22 mouse cellular contexts compared by ENCODE assay signal in the genomic region with DNA sequence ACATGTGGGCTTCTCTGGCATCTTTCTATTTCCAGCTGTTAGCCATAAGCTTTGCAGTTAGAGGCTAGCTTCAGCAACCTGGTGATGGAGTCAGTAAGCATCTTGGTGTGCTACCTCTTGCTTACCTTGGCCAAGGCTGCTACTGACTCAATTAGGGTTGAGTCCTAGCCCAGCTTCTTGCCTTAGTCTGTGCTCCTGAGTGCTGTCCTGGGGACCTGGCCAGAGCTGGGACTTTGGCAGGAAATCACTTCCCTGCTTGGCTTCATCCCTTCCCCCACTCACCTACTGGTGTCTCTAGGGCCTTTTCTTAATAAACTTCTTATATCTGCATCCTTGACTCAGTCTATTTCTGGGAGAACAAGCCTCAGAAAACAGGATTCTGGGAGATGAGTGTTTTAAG. TPM values are rescaled to one million over a fixed set of nuclear protein-coding genes. Genes with fewer than 3 reads are reported as not detected.
DNase-seq lines count a peak whose midpoint lies in the region; ATAC-seq and TF ChIP-seq lines count a peak whose summit lies in the region.
"Had no signal": no experiment of that assay in that cellular context is flagged by ENCODE, and none has a peak within 500 bp of the region (broad histone marks: within the 10 kb centered on the region; RNA-seq: fewer than 3 reads in every experiment).

No protein-coding gene starts in this region.

- peak overlapping the region; percentile 91 for H3K27ac ChIP-seq in cerebellum, adult 2 months (ENCODE audit: insufficient read depth, low read length)
- H3K27ac ChIP-seq: embryonic facial prominence, embryonic 10.5 days; heart, embryonic 10.5 days; limb, embryonic 10.5 days; liver, embryonic 15.5 days had no signal

- peaks cover 40% of the 10 kb centered on the region for H3K4me1 ChIP-seq in cerebellum, adult 2 months (ENCODE audit: control insufficient read depth, insufficient read depth, low read length)
- H3K4me1 ChIP-seq: heart, embryonic 10.5 days; limb, embryonic 10.5 days; liver, embryonic 15.5 days had no signal

- no peaks in the 10 kb centered on the region for H3K27me3 ChIP-seq in cerebellum, adult 2 months (ENCODE audit: control insufficient read depth, insufficient read depth, low read length)
- H3K27me3 ChIP-seq: hindbrain, embryonic 15.5 days; liver, embryonic 15.5 days had no signal

- ATAC-seq in cerebellum, adult (ENCODE audit: insufficient number of reproducible peaks, low FRiP score, low TSS enrichment), result peak; percentile 33; the same call in 1 of the 2 replicates
- ATAC-seq: intestine, embryonic 16.5 days had no signal

- no peak overlapping the region for H3K4me3 ChIP-seq in cerebellum, adult 2 months (replicated peaks; ENCODE audit: insufficient read depth, low read depth, low read length)
- H3K4me3 ChIP-seq: embryonic facial prominence, embryonic 10.5 days; heart, embryonic 10.5 days; hindbrain, embryonic 15.5 days; limb, embryonic 10.5 days; liver, embryonic 15.5 days had no signal

- TF ChIP-seq CTCF in cerebellum, adult 2 months (IDR thresholded peaks at IDR 0.05; ENCODE audit: borderline replicate concordance, insufficient read depth, low read depth, low read length), result no peak

- DNase-seq in cerebellum, postnatal 4 days (ENCODE audit: low spot score in 2 of 2), result no peak
- peak; percentile 68 to 84 for DNase-seq in cerebellum, adult 2 months
- peak; percentile 72 to 73 for DNase-seq in cerebellum, postnatal 25 days
- DNase-seq in gonadal fat pad, adult 2 months (ENCODE audit: low read depth), result peak; percentile 26
- no peak for DNase-seq in gastrocnemius, adult 8-10 months (ENCODE audit: low spot score in 2 of 2)
- no peak for DNase-seq in ovary, adult 18-20 months (ENCODE audit: low spot score)
- DNase-seq: adrenal gland, postnatal 36 days; gastrocnemius, postnatal 36 days; kidney, adult 9 months; kidney, postnatal 14 days; liver; lung, postnatal 4 days; thymus, postnatal 25 days had no signal

- TF ChIP-seq POLR2A in cerebellum, adult 2 months (IDR thresholded peaks at IDR 0.05; ENCODE audit: borderline replicate concordance, insufficient read depth, low read length), result no peak

RNA-seq across cellular contexts. Expression of a gene that starts 30.4 kb away (rescaled TPM):
- 330 and 333 TPM in 2 replicates for polyA plus RNA-seq in cerebellum, adult 2 months (2012; rRNA removed)
- 0.05 TPM in 1 of 2 replicates, not detected in the other for polyA plus RNA-seq in gonadal fat pad, adult 2 months (2012; rRNA removed)
- under 1 TPM in 3 of 4 experiments, not detected in 1; 0.20 to 0.44 (median 0.27) TPM for total RNA-seq in gastrocnemius, adult 8-10 months (2022)
- total RNA-seq: hematopoietic stem cell, adult 5-6 weeks had no signal
- polyA plus RNA-seq: spleen, adult 2 months had no signal

Comparison
In these comparisons a context has a peak if more than half of its experiments do, and no peak if none do; other contexts are left out.
1. DNase-seq: peak in cerebellum, adult 2 months (2 of 2), cerebellum, postnatal 25 days (2 of 2) and gonadal fat pad, adult 2 months (single experiment); none in cerebellum, postnatal 4 days (0 of 2), gastrocnemius, adult 8-10 months (0 of 2) and ovary, adult 18-20 months (single experiment).
2. RNA of a gene that starts 30.4 kb away (polyA plus RNA-seq): 330 to 333 TPM in cerebellum, adult 2 months; 0.05 TPM in gonadal fat pad, adult 2 months; every median in the first group is over 100 times any median in the second.